Mouse (Mus musculus) stomach, embryonic 14.5 days (tissue): Measurements from ENCODE around the gene Foxn4. TPM values are rescaled to one million over a fixed set of nuclear protein-coding genes. Genes with fewer than 3 reads are reported as not detected.

Experiments
- ATAC-seq: fragments of 200-750 bp; cut with Nextera tagmentation; 2 replicates; pipeline ENCODE4 v1.8.0; 2017; ENCODE audit warnings: low read depth, moderate TSS enrichment; ENCODE audit not compliant: insufficient number of reproducible peaks, insufficient read depth, low FRiP score
- H3K27ac ChIP-seq: fragments of 300-500 bp; sonication (generic); 2 replicates; pipeline ENCODE4 v1.5.1; 2014; ENCODE audit warnings: mild to moderate bottlenecking, low read length, moderate library complexity, mixed read lengths
- H3K27me3 ChIP-seq: fragments of 300-500 bp; sonication (generic); 2 replicates; pipeline ENCODE4 v1.6.1; 2014; ENCODE audit warnings: low read length, control low read depth, mixed read lengths; ENCODE audit not compliant: control insufficient read depth, insufficient read depth
- H3K36me3 ChIP-seq: fragments of 300-500 bp; sonication (generic); 2 replicates; pipeline ENCODE4 v1.6.1; 2014; ENCODE audit warnings: mild to moderate bottlenecking, control low read depth, low read length, moderate library complexity, mixed read lengths; ENCODE audit not compliant: control insufficient read depth, insufficient read depth
- H3K4me1 ChIP-seq: fragments of 300-500 bp; sonication (generic); 2 replicates; pipeline ENCODE4 v1.6.1; 2014; ENCODE audit warnings: low read length, control low read depth, mixed read lengths; ENCODE audit not compliant: control insufficient read depth, insufficient read depth
- H3K4me2 ChIP-seq: fragments of 300-500 bp; sonication (generic); replicated peaks from 2 replicates; pipeline ENCODE4 v1.6.1; 2014; ENCODE audit warnings: low read depth, low read length, control low read depth
- H3K4me3 ChIP-seq: fragments of 300-500 bp; sonication (generic); 2 replicates; pipeline ENCODE4 v1.5.1; 2014; ENCODE audit warnings: low read depth, low read length, control low read depth
- H3K9ac ChIP-seq: fragments of 300-500 bp; sonication (generic); replicated peaks from 2 replicates; pipeline ENCODE4 v1.6.1; 2014; ENCODE audit warnings: low read depth, mild to moderate bottlenecking, control low read depth, low read length, moderate library complexity, mixed read lengths
- H3K9me3 ChIP-seq: fragments of 300-500 bp; sonication (generic); 2 replicates; pipeline ENCODE4 v1.6.1; 2016; ENCODE audit warnings: low read depth, low read length, control low read depth; ENCODE audit not compliant: control insufficient read depth
- WGBS: fragments of 180-500 bp; shearing (Covaris S2); extraction: QIAGEN DNeasy Blood & Tissue Kit; methylation state at CpG from one replicate; pipeline ENCODE4 v1.1.7; 2014; 5-methylcytosine and 5-hydroxymethylcytosine counted together
- polyA plus RNA-seq: library from polyadenylated mRNA; unstranded; fragments of >200 nt; fragmentation: Nextera tagmentation; extraction: Ambion mirVana; gene quantifications from 2 replicates; pipeline ENCODE4 v1.2.1, GENCODE M21; 2014

Foxn4 gene
- polyA plus RNA-seq, 1 experiment from 2014 or later: not detected

GRCm38 (mm10) chr5:114228901-114229300 lies 44.7 kb downstream of the Foxn4 start:
- no peak overlapping the region for H3K4me2 ChIP-seq
- 0 out of 2 replicates have a peak, but pooled peaks have one; percentile 33 for ATAC-seq
- 68% methylated on average over 5 of the region's 5 CpGs for WGBS
- H3K4me3 ChIP-seq: no peak overlapping the region
- H3K27ac ChIP-seq: no peak overlapping the region
- H3K9ac ChIP-seq: no peak overlapping the region
- no peaks in the 10 kb centered on the region for H3K4me1 ChIP-seq
- no peaks in the 10 kb centered on the region for H3K27me3 ChIP-seq
- no peaks in the 10 kb centered on the region; the same call in 1 of the 2 replicates for H3K9me3 ChIP-seq
- H3K36me3 ChIP-seq: no peaks in the 10 kb centered on the region

- ATAC-seq: no peak
- 90% methylated on average over 7 of the region's 7 CpGs for WGBS
These were observed 47.6 kb downstream of the Foxn4 start for GRCm38 (mm10) chr5:114226051-114226450.

GRCm38 (mm10) chr5:114218771-114219170 lies 54.8 kb downstream of the Foxn4 start:
- WGBS: 81% methylated on average over 14 of the region's 14 CpGs
- Histone ChIP-seq H3K4me1 (no peaks in the 10 kb centered on the region), H3K9me3 (no peaks in the 10 kb centered on the region), H3K9ac (no peak overlapping the region), H3K4me2 (no peak overlapping the region), H3K27me3 (no peaks in the 10 kb centered on the region), H3K4me3 (no peak overlapping the region), H3K36me3 (no peaks in the 10 kb centered on the region), H3K27ac (no peak overlapping the region)
- ATAC-seq: no peak

More at GRCm38 (mm10) chr5:114226051-114226450, 47.6 kb downstream of the Foxn4 start:
- H3K4me2 ChIP-seq: no peak overlapping the region
- no peak overlapping the region for H3K4me3 ChIP-seq
- H3K27me3 ChIP-seq: no peaks in the 10 kb centered on the region
- no peak overlapping the region for H3K9ac ChIP-seq
- H3K9me3 ChIP-seq: no peaks in the 10 kb centered on the region; the same call in 1 of the 2 replicates
- H3K27ac ChIP-seq: no peak overlapping the region
- H3K4me1 ChIP-seq: no peaks in the 10 kb centered on the region
- H3K36me3 ChIP-seq: no peaks in the 10 kb centered on the region

DNA sequence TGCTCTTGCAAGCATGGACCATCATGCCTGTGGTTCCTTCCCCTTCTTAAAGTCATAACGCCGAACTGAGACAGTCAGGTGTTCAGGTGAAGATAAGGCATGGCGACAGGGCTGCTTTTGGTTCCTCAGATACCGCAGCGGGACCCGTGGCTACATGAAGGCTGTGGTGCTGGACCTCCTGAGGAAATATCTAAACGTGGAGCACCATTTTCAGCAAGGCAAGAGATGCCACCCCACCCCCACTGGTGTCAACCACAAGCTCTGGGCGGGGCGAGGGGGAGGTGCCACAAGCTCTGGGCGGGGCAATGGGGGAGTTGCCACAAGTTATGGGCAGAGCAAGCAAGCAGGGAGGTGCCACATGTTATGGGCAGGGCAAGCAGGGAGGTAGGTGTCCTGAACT lies 60.4 kb downstream of the Foxn4 start:
- Histone ChIP-seq H3K9ac (no peak overlapping the region), H3K4me2 (no peak overlapping the region), H3K4me3 (no peak overlapping the region), H3K27me3 (no peaks in the 10 kb centered on the region), H3K36me3 (no peaks in the 10 kb centered on the region), H3K9me3 (no peaks in the 10 kb centered on the region), H3K4me1 (no peaks in the 10 kb centered on the region), H3K27ac (no peak overlapping the region)
- 70% methylated on average over 10 of the region's 10 CpGs for WGBS
- no peak for ATAC-seq

GRCm38 (mm10) chr5:114206158-114206557 lies 67.4 kb downstream of the Foxn4 start:
- no peaks in the 10 kb centered on the region for H3K36me3 ChIP-seq
- H3K9me3 ChIP-seq: no peaks in the 10 kb centered on the region
- ATAC-seq: no peak
- no peak overlapping the region for H3K4me3 ChIP-seq
- H3K4me2 ChIP-seq: no peak overlapping the region
- H3K27me3 ChIP-seq: no peaks in the 10 kb centered on the region
- H3K9ac ChIP-seq: no peak overlapping the region
- no peak overlapping the region for H3K27ac ChIP-seq
- WGBS: 80% methylated on average over 2 of the region's 2 CpGs
- H3K4me1 ChIP-seq: no peaks in the 10 kb centered on the region

Other genes starting within 250 kb of the Foxn4 start
- gene Usp30, start 208.3 kb downstream of the Foxn4 start, polyA plus RNA-seq: 10.2 and 10.5 TPM in 2 replicates
- 2.9 and 3.0 TPM in 2 replicates for gene Svop, start 182.2 kb downstream of the Foxn4 start, polyA plus RNA-seq
- 9.6 and 10.0 TPM in 2 replicates for gene Alkbh2, start 145.6 kb downstream of the Foxn4 start, polyA plus RNA-seq
- gene Ung, start 143.4 kb downstream of the Foxn4 start, polyA plus RNA-seq: 24.1 and 28.8 TPM in 2 replicates
- gene Acacb, start 127.3 kb downstream of the Foxn4 start, polyA plus RNA-seq: 2.5 and 3.3 TPM in 2 replicates
- gene Myo1h, start 15.4 kb upstream of the Foxn4 start, polyA plus RNA-seq: 5.2 and 5.6 TPM in 2 replicates
- 111 and 125 TPM in 2 replicates for gene Kctd10, start 106.7 kb upstream of the Foxn4 start, polyA plus RNA-seq
- 46.3 and 51.6 TPM in 2 replicates for gene Ube3b, start 106.8 kb upstream of the Foxn4 start, polyA plus RNA-seq
- gene Mmab, start 170.3 kb upstream of the Foxn4 start, polyA plus RNA-seq: 27.8 and 30.5 TPM in 2 replicates
- gene Mvk, start 170.5 kb upstream of the Foxn4 start, polyA plus RNA-seq: 62.7 and 69.8 TPM in 2 replicates